Mouse (Mus musculus): ENCODE results near the gene Nufip1.

Nufip1 gene

GRCm38 (mm10) chr14:76178447-76178846 lies 67.8 kb downstream of the Nufip1 start:
- DNase-seq (ENCODE audit: low read depth, low spot score) = no peak

GRCm38 (mm10) chr14:76179343-76179742 lies 68.7 kb downstream of the Nufip1 start:
- no peak for DNase-seq (ENCODE audit: low read depth, low spot score)

- no peak for DNase-seq (ENCODE audit: low read depth, low spot score)
Measured at GRCm38 (mm10) chr14:76185358-76185757, 74.7 kb downstream of the Nufip1 start.

DNA sequence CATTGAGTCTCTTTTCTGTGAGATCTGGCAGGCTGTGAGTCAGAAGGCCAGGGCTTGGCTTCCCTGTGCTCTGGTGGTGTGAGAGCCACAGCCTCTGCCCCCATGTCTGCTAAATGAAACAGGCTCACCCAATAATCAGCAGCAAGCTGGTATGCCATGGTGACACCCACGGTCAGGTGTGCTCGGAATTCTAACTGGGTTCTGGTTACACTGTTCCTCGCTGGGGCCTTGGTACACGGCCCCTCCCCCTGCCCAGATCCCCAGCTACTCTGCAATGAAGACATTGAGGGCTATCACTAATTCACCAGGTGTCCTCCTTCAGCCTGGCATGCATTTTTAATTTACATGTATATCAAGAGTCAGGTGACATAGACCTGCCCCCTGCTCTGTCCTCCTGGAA lies 75.6 kb downstream of the Nufip1 start:
- no peak for DNase-seq (ENCODE audit: low read depth, low spot score)

All from retina, adult 2 months (tissue).